Mouse (Mus musculus): ENCODE measurements around the gene Alpk3. TPM values are rescaled to one million over a fixed set of nuclear protein-coding genes. Genes with fewer than 3 reads are reported as not detected.

Alpk3 gene
- polyA plus RNA-seq (2016; fragmentation: Nextera tagmentation; extraction: Ambion mirVana): 15.1 and 31.8 TPM in 2 replicates

DNA sequence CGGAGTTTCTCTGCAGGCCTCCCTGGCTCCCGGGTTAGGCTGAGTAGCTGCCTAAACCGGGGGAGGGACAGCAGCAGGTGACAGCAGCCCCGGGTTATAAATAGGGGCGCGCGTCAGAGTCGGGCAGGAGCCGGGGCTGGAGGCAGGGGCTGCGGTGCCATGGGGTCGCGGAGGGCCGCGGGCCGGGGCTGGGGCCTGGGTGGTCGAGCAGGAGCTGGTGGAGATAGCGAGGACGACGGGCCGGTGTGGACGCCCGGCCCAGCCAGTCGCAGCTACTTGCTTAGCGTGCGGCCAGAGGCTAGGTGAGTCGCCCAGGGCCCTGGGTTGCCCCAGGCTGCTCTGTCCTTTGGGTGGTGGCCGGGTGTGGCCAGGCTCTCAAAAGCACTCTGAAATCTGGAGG lies at the start of gene Alpk3:
Alpk3 (plus strand) TSS at position 130 of the 400 bp plus-strand sequence.
- Histone ChIP-seq H3K9me3 (no peaks in the 10 kb centered on the region), H3K36me3 (peaks cover 7% of the 10 kb centered on the region), H3K4me1 (peaks cover 57% of the 10 kb centered on the region), H3K27me3 (ENCODE audit: insufficient read depth, poor library complexity, severe bottlenecking) (no peaks in the 10 kb centered on the region), H3K27ac (peak within 1 kb of the TSS; percentile 96), H3K4me3 (peak within 1 kb of the TSS; percentile 60)
- DNase-seq (ENCODE audit: low spot score): peak; percentile 90
- 4% methylated on average over 27 of the region's 27 CpGs for WGBS

DNA sequence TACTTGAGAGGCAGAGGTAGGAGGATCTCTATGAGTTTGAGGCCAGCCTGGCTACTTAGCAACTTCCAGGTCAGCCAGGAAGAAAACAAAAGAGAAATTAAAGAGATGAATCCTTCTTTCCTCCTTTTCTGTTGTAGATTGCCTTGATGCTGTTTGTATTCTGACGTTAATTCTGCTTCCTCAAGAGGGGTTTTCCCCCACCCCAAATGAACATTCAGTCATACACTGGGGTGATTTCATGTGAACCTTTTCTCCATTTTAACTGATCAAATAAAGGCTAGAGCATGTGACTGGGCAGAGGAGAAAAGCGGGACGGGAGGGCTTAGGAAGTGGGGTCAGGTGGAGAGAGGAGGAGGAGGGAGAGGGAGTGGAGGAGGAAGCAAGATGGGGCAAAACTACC lies 49.1 kb upstream of the Alpk3 start:
- WGBS: 82% methylated on average over 3 of the region's 3 CpGs
- peaks cover 34% of the 10 kb centered on the region for H3K36me3 ChIP-seq
- no peak overlapping the region for H3K27ac ChIP-seq
- no peaks in the 10 kb centered on the region for H3K27me3 ChIP-seq (ENCODE audit: insufficient read depth, poor library complexity, severe bottlenecking)
- DNase-seq (ENCODE audit: low spot score): no peak
- H3K9me3 ChIP-seq: no peaks in the 10 kb centered on the region
- H3K4me1 ChIP-seq: peaks cover 23% of the 10 kb centered on the region
- H3K4me3 ChIP-seq: no peak overlapping the region

DNA sequence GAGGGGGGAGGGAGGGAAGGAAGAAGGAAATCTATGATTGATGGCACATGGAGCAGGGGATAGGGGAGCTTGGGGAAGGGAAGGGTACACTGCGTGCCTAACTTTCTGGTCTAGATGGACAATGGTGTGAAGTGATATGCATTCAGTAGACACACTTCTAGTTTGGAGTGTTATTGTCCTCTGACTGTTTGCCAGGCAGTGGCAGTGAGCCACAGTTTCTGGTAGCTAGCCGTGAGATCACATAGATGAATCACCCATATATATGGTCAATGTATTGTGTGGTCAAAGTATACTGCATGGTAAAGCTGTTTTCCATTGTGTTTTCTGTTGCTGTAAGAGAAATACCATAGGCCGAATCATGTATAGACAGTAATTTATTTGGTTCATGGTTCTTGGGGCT lies 45.8 kb upstream of the Alpk3 start:
- Histone ChIP-seq H3K36me3 (peaks cover 34% of the 10 kb centered on the region), H3K4me1 (peaks cover 1% of the 10 kb centered on the region), H3K27me3 (ENCODE audit: insufficient read depth, poor library complexity, severe bottlenecking) (no peaks in the 10 kb centered on the region), H3K9me3 (no peaks in the 10 kb centered on the region), H3K27ac (no peak overlapping the region), H3K4me3 (no peak overlapping the region)
- DNase-seq (ENCODE audit: low spot score): no peak
- WGBS: 98% methylated on average over 3 of the region's 3 CpGs

DNA sequence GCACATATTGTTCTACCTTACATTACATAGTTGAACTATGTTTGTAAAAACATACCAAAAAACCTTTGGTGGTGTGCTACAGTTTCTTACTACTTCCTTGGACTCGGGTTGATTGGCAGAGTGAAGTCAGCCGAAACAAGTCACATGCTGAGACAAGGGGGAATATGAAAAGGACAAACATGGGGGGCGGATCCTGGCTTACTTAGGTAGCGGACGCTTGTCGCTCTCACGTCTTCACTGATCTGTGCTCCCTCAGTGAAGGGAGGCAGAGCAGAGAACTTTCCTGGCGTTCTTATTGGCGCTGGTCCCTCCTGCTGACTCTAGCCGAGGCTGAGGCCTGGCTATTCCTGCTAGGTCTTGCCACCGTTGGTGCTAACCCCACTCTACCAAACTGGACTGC lies 37.1 kb upstream of the Alpk3 start:
- peaks cover 37% of the 10 kb centered on the region for H3K36me3 ChIP-seq
- no peak overlapping the region for H3K27ac ChIP-seq
- no peaks in the 10 kb centered on the region for H3K27me3 ChIP-seq (ENCODE audit: insufficient read depth, poor library complexity, severe bottlenecking)
- H3K9me3 ChIP-seq: no peaks in the 10 kb centered on the region
- H3K4me3 ChIP-seq: no peak overlapping the region
- 76% methylated on average over 11 of the region's 11 CpGs for WGBS
- H3K4me1 ChIP-seq: peaks cover 4% of the 10 kb centered on the region; the same call in 1 of the 2 replicates
- no peak for DNase-seq (ENCODE audit: low spot score)

DNA sequence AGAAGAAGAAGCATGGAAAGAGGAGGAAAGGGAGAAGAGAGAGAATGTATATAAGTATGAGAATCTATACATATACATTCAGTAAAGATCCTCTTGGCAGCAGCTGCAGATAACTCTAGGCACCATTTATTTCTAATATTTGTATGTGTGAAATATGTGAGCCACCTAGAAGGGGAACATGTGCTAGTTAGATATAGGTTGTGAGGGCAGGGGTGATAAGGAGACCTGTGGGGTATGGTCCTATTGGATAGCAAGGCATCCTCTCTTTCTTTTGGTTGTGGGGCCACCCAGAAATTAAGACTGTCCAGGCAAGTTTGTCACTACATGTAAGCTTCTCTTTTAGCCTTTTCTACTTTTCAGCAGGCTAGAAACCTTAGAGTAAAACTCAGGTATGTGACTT lies 34.7 kb upstream of the Alpk3 start:
- Histone ChIP-seq H3K36me3 (peaks cover 59% of the 10 kb centered on the region), H3K27me3 (ENCODE audit: insufficient read depth, poor library complexity, severe bottlenecking) (no peaks in the 10 kb centered on the region), H3K27ac (no peak overlapping the region), H3K9me3 (no peaks in the 10 kb centered on the region), H3K4me1 (peaks cover 4% of the 10 kb centered on the region; the same call in 1 of the 2 replicates), H3K4me3 (no peak overlapping the region)
- DNase-seq (ENCODE audit: low spot score): no peak

DNA sequence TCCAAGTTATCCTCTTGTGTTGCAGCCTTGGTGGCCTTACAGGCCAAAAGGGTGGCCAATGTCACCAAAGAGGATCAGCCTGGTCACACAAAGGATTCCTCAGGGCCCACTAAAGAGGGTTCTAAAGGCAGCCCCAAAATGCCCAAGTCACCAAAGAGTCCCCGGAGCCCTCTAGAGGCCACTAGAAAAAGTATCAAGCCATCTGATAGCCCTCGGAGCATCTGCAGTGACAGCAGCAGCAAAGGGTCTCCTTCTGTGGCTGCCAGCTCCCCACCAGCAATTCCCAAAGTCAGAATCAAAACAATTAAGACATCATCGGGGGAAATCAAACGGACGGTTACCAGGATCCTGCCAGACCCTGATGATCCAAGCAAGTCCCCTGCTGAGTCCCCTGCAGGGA lies 33.3 kb upstream of the Alpk3 start:
- 63% methylated on average over 5 of the region's 5 CpGs for WGBS
- H3K36me3 ChIP-seq: peaks cover 70% of the 10 kb centered on the region
- DNase-seq (ENCODE audit: low spot score): no peak
- no peaks in the 10 kb centered on the region for H3K27me3 ChIP-seq (ENCODE audit: insufficient read depth, poor library complexity, severe bottlenecking)
- no peak overlapping the region for H3K27ac ChIP-seq
- H3K9me3 ChIP-seq: no peaks in the 10 kb centered on the region
- no peak overlapping the region for H3K4me3 ChIP-seq
- H3K4me1 ChIP-seq: peaks cover 4% of the 10 kb centered on the region; the same call in 1 of the 2 replicates

DNA sequence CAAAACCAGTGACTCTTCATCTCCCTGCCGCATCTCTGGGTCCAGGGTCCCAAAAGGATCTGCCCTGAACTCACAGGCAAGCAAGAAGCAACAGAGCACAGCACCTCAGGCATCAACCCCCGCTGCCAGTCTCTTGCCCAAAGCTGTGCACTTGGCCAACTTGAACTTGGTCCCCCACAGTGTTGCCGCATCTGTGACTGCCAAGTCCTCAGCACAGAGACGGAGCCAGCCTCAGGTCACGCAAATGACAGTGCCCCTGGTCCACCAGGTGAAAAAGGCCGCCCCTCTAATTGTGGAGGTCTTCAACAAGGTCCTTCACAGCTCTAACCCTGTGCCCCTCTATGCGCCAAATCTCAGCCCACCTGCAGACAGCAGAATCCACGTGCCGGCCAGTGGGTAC lies 32.7 kb upstream of the Alpk3 start:
- Histone ChIP-seq H3K4me3 (no peak overlapping the region), H3K36me3 (peaks cover 73% of the 10 kb centered on the region), H3K27ac (no peak overlapping the region), H3K4me1 (peaks cover 4% of the 10 kb centered on the region; the same call in 1 of the 2 replicates), H3K9me3 (no peaks in the 10 kb centered on the region), H3K27me3 (ENCODE audit: insufficient read depth, poor library complexity, severe bottlenecking) (no peaks in the 10 kb centered on the region)
- WGBS: 92% methylated on average over 9 of the region's 9 CpGs
- no peak for DNase-seq (ENCODE audit: low spot score)

DNA sequence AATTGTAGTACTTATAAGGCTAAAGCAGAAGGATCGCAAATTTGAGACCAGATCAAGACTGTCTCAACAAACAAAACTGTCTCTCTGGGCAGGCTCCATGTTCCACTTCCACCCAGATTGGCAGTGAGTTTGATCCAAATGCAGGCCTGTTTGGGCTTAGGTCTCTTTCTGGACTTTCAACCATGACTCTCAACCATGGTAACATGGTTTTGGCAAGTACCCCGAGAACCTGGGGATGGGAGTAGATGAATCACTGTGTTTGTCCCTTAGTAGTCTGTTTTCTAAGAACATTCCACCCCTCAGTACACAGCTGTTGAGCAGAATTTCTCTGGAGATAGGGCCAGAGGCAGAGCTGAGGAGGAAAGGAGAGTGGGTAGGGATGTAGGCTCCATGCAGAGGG lies 31.6 kb upstream of the Alpk3 start:
- no peaks in the 10 kb centered on the region for H3K4me1 ChIP-seq
- DNase-seq (ENCODE audit: low spot score): no peak
- peaks cover 74% of the 10 kb centered on the region for H3K36me3 ChIP-seq
- H3K4me3 ChIP-seq: no peak overlapping the region
- no peaks in the 10 kb centered on the region for H3K27me3 ChIP-seq (ENCODE audit: insufficient read depth, poor library complexity, severe bottlenecking)
- 93% methylated on average over 2 of the region's 2 CpGs for WGBS
- no peaks in the 10 kb centered on the region for H3K9me3 ChIP-seq
- no peak overlapping the region for H3K27ac ChIP-seq

DNA sequence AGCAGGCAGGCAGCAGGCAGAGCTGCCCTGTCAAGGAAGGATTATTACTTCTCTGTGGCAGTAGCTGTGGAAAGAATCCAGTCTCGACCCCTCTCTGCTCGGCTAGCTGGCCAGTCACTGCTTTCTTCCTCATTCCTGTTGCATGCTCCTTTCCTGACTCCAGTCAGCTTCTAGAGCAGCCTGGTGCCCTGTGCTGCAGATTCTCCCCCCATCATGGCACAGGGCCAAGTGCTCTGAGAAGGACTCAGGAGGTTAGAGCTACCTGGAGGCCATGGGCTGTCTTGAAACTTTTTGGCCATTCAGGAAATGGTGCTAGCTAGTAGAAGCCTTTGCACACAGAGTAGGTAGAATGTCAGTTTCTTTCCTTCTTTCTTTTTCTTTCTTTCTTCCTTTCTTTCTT lies 17.7 kb upstream of the Alpk3 start:
- DNase-seq (ENCODE audit: low spot score): no peak
- H3K36me3 ChIP-seq: peaks cover 87% of the 10 kb centered on the region
- 74% methylated on average over 2 of the region's 2 CpGs for WGBS

DNA sequence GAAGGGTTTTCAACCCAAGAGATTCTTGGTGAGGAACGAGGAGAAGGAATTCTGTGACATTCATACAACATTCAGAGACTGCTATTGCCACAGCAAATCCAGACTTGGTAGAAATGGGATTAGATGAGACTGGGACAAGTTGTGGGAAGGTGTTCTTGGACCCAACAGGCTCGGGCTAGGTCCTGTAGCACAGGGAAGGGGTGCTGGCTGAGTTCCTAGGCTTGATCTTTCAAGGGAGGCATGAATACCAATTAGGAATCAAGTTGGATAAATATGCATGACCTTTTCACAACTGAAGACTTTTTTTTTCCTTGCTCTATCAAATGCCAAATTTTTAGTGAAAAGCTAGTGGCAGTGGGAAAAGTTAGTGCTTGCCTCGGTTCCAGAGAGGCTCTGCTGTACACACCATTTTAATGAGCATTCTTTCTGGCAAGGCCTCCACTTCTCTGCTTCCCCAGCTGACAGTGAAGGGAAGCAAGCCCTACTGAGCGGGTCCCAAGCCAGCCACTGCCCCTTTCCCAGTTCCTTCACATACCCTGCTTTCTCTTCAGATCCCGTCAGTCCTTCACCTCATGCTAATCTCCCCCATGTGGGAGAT lies 14.3 kb upstream of the Alpk3 start:
- 81% methylated on average over 5 of the region's 5 CpGs for WGBS
- H3K27ac ChIP-seq: no peak overlapping the region
- DNase-seq (ENCODE audit: low spot score): no peak
- H3K27me3 ChIP-seq (ENCODE audit: insufficient read depth, poor library complexity, severe bottlenecking): no peaks in the 10 kb centered on the region
- peaks cover 63% of the 10 kb centered on the region for H3K36me3 ChIP-seq
- no peaks in the 10 kb centered on the region for H3K9me3 ChIP-seq
- H3K4me1 ChIP-seq: no peaks in the 10 kb centered on the region
- no peak overlapping the region for H3K4me3 ChIP-seq

More for the DNA sequence above, 17.7 kb upstream of the Alpk3 start:
- no peaks in the 10 kb centered on the region for H3K4me1 ChIP-seq
- no peak overlapping the region for H3K4me3 ChIP-seq
- no peaks in the 10 kb centered on the region for H3K27me3 ChIP-seq (ENCODE audit: insufficient read depth, poor library complexity, severe bottlenecking)
- H3K27ac ChIP-seq: no peak overlapping the region
- no peaks in the 10 kb centered on the region for H3K9me3 ChIP-seq

DNA sequence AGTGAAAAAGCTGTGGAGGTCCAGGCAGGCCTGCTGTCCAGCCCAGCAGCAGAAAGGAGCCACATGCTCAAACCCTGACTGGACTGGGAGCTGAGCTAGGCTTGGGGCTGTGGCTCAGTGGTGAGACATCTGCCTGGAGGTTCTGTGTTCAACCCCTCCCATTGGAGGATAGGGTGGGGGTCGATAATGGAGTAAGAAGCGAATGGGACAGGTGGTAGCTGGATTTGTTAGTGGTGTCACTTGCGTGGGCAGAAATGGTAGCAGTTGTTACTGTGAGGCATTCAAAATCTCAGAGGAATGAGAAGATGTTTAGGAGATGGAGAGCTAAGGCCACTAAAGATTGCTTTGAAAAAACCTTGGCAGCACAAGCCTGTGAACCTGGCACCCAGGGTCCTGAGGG lies 9.6 kb upstream of the Alpk3 start:
- H3K36me3 ChIP-seq: peaks cover 16% of the 10 kb centered on the region
- DNase-seq (ENCODE audit: low spot score): no peak
- no peaks in the 10 kb centered on the region for H3K27me3 ChIP-seq (ENCODE audit: insufficient read depth, poor library complexity, severe bottlenecking)
- H3K9me3 ChIP-seq: no peaks in the 10 kb centered on the region
- no peak overlapping the region for H3K4me3 ChIP-seq
- H3K4me1 ChIP-seq: 0 out of 2 replicates have a peak, but pooled peaks cover 5% of the 10 kb centered on the region
- 80% methylated on average over 3 of the region's 3 CpGs for WGBS
- no peak overlapping the region for H3K27ac ChIP-seq

DNA sequence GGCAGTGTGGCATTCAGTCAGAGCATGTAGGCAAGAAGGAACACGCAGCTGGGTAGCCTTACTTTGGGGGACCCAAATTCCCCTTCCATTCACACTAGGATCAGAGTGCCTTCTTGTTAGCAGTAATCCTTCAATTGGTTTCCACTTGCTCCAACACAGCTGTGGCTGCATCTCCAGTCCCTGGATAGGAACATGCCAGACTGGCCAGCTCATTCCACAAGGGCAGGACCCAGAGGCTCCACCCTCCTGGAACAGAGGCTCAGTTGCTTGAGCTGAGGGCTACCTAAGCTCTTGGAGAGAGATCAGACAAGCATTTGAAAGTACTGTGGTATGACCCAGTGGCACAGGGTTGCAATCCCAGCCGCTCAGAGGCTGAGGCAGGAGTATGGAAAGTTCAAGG lies 8.9 kb upstream of the Alpk3 start:
- H3K27ac ChIP-seq: no peak overlapping the region
- no peaks in the 10 kb centered on the region for H3K27me3 ChIP-seq (ENCODE audit: insufficient read depth, poor library complexity, severe bottlenecking)
- 0 out of 2 replicates have a peak, but pooled peaks cover 5% of the 10 kb centered on the region for H3K4me1 ChIP-seq
- H3K36me3 ChIP-seq: peaks cover 10% of the 10 kb centered on the region
- no peak overlapping the region for H3K4me3 ChIP-seq
- no peak for DNase-seq (ENCODE audit: low spot score)
- H3K9me3 ChIP-seq: no peaks in the 10 kb centered on the region
- 81% methylated on average over 2 of the region's 2 CpGs for WGBS

DNA sequence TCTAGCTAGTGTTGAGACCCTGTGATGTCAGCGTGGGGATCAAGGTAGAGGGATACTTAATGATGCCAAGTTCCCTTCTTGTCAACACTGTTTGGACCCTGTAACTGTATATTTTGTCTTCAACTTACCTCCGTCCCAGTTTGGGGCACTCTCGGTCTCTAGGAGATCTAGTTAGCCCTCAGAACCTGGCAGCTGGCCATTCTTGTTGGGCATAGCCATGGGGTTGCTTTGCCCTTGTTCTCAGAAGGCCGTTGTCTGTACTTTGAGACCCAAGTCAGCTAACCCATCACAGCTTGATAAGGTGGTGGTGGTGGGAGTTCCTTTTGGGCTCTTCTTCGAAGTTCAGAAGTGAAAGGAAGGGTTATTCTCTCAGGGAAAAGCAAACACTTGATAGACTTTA lies 7.4 kb upstream of the Alpk3 start:
- Histone ChIP-seq H3K27ac (no peak overlapping the region), H3K4me1 (0 out of 2 replicates have a peak, but pooled peaks cover 5% of the 10 kb centered on the region), H3K4me3 (no peak overlapping the region), H3K9me3 (no peaks in the 10 kb centered on the region), H3K27me3 (ENCODE audit: insufficient read depth, poor library complexity, severe bottlenecking) (no peaks in the 10 kb centered on the region), H3K36me3 (peaks cover 3% of the 10 kb centered on the region; the same call in 1 of the 2 replicates)
- whole genome bisulfite sequencing: 76% methylated on average over 5 of the region's 5 CpGs
- no peak for DNase-seq (ENCODE audit: low spot score)
